Mouse (Mus musculus): ENCODE data around the gene Nsd2.
"Not testable (repeated sequence)": the region's sequence is repeated elsewhere in the genome, so short reads cannot be mapped to it uniquely, and the experiment has no call there.

Gene Nsd2

GRCm38 (mm10) chr5:33932413-33932812 lies 111.9 kb downstream of the Nsd2 start:
- no peak for DNase-seq (ENCODE audit: low spot score)

- DNase-seq (ENCODE audit: low spot score) = no peak
These were observed 113.6 kb downstream of the Nsd2 start for GRCm38 (mm10) chr5:33934081-33934480.

- DNase-seq (ENCODE audit: low spot score) = no peak
These were observed 114.4 kb downstream of the Nsd2 start for GRCm38 (mm10) chr5:33934877-33935276.

GRCm38 (mm10) chr5:33935700-33936111 lies 115.2 kb downstream of the Nsd2 start:
- no peak for DNase-seq (ENCODE audit: low spot score)

- peak; percentile 98 for DNase-seq (ENCODE audit: low spot score)
These were observed 115.7 kb downstream of the Nsd2 start, which contains the start of gene Nelfa for GRCm38 (mm10) chr5:33936120-33936707. TSS of gene Nelfa (minus strand) at chr5:33936413.

GRCm38 (mm10) chr5:33937230-33937629 lies 116.7 kb downstream of the Nsd2 start:
- DNase-seq (ENCODE audit: low spot score) = no peak

- DNase-seq (ENCODE audit: low spot score) = no peak
These were observed 117.9 kb downstream of the Nsd2 start for GRCm38 (mm10) chr5:33938448-33938847.

- not testable (repeated sequence) for DNase-seq (ENCODE audit: low spot score)
These were observed 126.5 kb downstream of the Nsd2 start for GRCm38 (mm10) chr5:33947035-33947434.
